Mouse (Mus musculus): ENCODE data around the gene Gm3182. TPM values are rescaled to one million over a fixed set of nuclear protein-coding genes. Genes with fewer than 3 reads are reported as not detected.
"Not testable (repeated sequence)": the region's sequence is repeated elsewhere in the genome, so short reads cannot be mapped to it uniquely, and the experiment has no call there.

Gene Gm3182
- total RNA-seq (2021), result not detected in 2 replicates
- long read RNA-seq, result 0 reads

DNA sequence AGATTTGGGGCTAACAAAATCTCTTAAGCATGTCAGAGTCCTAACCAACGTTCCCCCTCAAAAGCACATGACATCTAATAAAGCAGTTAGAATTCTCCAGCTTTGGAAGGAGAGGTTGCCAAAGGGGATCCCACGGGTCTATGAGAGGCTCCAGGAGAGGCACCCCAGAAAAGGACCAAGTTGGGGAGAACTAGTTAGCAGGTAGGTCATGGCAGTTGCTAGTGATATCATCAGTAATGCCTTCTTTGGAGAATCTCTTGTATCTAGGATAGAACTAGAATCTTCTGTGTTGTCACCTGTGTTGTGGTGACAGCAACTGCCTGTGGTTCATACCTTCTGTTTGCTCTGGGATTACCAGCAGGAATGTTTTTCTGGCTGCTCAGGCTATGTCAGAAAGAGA lies at the start of gene Gm3182:
TSS of gene Gm3182 (plus strand) at position 301 of the 400 bp plus-strand sequence.
- not testable (repeated sequence) for DNase-seq

DNA sequence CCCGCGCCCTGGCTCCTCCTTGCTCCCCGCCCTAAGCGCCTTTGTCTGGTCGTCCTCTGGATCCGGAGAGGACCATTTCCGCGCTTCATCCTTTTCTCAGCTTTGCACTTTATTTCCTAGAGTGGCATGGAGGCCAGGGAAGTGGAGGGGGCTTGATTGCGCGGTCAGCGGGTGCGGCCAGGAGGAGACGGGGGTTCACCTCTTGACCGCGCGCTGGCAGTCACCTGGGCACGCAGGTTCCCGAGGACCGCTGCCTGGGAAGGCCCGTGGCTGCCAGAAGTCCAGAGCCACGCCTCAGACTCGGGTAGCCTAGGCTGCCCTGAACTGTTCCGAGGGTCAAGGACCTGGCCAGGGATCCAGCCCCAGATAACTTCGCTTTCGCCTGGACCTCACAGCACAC lies 17.9 kb downstream of the Gm3182 start:
- DNase-seq, result not testable (repeated sequence)

Other genes starting within 250 kb of the Gm3182 start
- not detected in 2 replicates for gene Gm3138, start 232.1 kb upstream of the Gm3182 start, total RNA-seq (2021)
- not detected in 2 replicates for gene Gm3149, start 164.5 kb upstream of the Gm3182 start, total RNA-seq (2021)
- gene 2610042L04Rik, start 147.0 kb upstream of the Gm3182 start, total RNA-seq (2021), result 0.18 TPM in 1 of 2 replicates, not detected in the other
- gene Gm3159, start 84.2 kb upstream of the Gm3182 start, total RNA-seq (2021), result not detected in 2 replicates
- 0.18 TPM in 1 of 2 replicates, not detected in the other for gene Gm3164, start 66.3 kb upstream of the Gm3182 start, total RNA-seq (2021)
- gene Gm3173, start 50.8 kb upstream of the Gm3182 start, total RNA-seq (2021), result not detected in 2 replicates
- gene Gm3047, start 73.7 kb downstream of the Gm3182 start, total RNA-seq (2021), result not detected in 2 replicates
- not detected in 2 replicates for gene Gm8159, start 150.6 kb downstream of the Gm3182 start, total RNA-seq (2021)
- not detected in 2 replicates for gene Gm3239, start 182.4 kb downstream of the Gm3182 start, total RNA-seq (2021)
- gene Gm7876, start 227.5 kb downstream of the Gm3182 start, total RNA-seq (2021), result not detected in 2 replicates
- gene Gm3252, start 245.0 kb downstream of the Gm3182 start, total RNA-seq (2021), result not detected in 2 replicates

Measured in adrenal gland, postnatal 25 days (tissue).